Comparison of ENCODE assay signal across 24 mouse cellular contexts in the genomic region with DNA sequence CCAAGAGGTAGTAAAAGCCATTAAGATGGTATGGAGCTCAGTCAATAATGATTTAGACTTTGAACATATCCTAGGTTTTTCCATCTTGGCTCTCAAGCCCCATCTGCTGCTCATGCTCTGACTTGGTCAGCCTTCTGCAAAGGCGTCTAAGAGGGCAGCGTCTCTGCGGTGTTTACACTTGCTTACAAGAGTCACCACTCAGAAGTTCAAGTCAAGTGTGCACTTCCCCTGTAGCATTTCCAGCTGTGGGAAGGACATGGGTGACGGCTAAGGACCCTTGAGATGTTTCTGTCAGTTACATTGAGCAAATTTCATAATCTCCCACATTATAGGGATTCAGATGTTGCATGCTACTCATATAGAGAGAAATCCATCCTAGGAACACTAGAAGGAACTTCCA. TPM values are rescaled to one million over a fixed set of nuclear protein-coding genes. Genes with fewer than 3 reads are reported as not detected.
"Had no signal": no experiment of that assay in that cellular context is flagged by ENCODE, and none has a peak within 500 bp of the region (broad histone marks: within the 10 kb centered on the region; RNA-seq: fewer than 3 reads in every experiment).

No protein-coding gene starts in this region.

- ATAC-seq: liver, postnatal 0 days; midbrain, embryonic 15.5 days had no signal

- H3K9me3 ChIP-seq: limb, embryonic 12.5 days; limb, embryonic 15.5 days; midbrain, embryonic 12.5 days; midbrain, embryonic 15.5 days; neural tube, embryonic 12.5 days; stomach, embryonic 15.5 days had no signal

- H3K9ac ChIP-seq: limb, embryonic 12.5 days; limb, embryonic 15.5 days; liver, embryonic 14.5 days; liver, postnatal 0 days; midbrain, embryonic 12.5 days; midbrain, embryonic 15.5 days; neural tube, embryonic 12.5 days; stomach, embryonic 15.5 days had no signal

- H3K4me1 ChIP-seq: limb, embryonic 12.5 days; limb, embryonic 15.5 days; midbrain, embryonic 12.5 days; midbrain, embryonic 15.5 days; stomach, embryonic 15.5 days had no signal

- H3K4me2 ChIP-seq: limb, embryonic 12.5 days; limb, embryonic 15.5 days; liver, embryonic 11.5 days; midbrain, embryonic 12.5 days; midbrain, embryonic 15.5 days; neural tube, embryonic 12.5 days; stomach, embryonic 15.5 days had no signal

- H3K27me3 ChIP-seq: limb, embryonic 12.5 days; limb, embryonic 15.5 days; midbrain, embryonic 12.5 days; midbrain, embryonic 15.5 days; neural tube, embryonic 12.5 days; stomach, embryonic 15.5 days had no signal

- H3K4me3 ChIP-seq: left cerebral cortex, adult 2 months; limb, embryonic 12.5 days; limb, embryonic 15.5 days; midbrain, embryonic 12.5 days; midbrain, embryonic 15.5 days; neural tube, embryonic 12.5 days; stomach, embryonic 15.5 days had no signal

- H3K36me3 ChIP-seq: limb, embryonic 12.5 days; limb, embryonic 15.5 days; midbrain, embryonic 12.5 days; midbrain, embryonic 15.5 days; neural tube, embryonic 12.5 days; stomach, embryonic 15.5 days had no signal

- DNase-seq: kidney, adult 18-20 months; kidney, postnatal 10 days; kidney, postnatal 36 days; layer of hippocampus, postnatal 36 days; liver, postnatal 0 days; right cerebral cortex, adult 18-20 months; right cerebral cortex, postnatal 14 days; right cerebral cortex, postnatal 4 days; thymus, adult 18-20 months; thymus, postnatal 36 days had no signal

- H3K27ac ChIP-seq: left cerebral cortex, adult 2 months; limb, embryonic 12.5 days; limb, embryonic 15.5 days; liver, embryonic 14.5 days; macrophage; midbrain, embryonic 12.5 days; midbrain, embryonic 15.5 days; neural tube, embryonic 12.5 days; stomach, embryonic 15.5 days had no signal

RNA-seq across cellular contexts. Expression of a gene that starts 40.1 kb away (rescaled TPM):
- polyA plus RNA-seq: intestine, embryonic 14.5 days; kidney, embryonic 14.5 days; limb, embryonic 12.5 days; limb, embryonic 15.5 days; liver, embryonic 11.5 days; liver, embryonic 14.5 days; liver, postnatal 0 days; macrophage; midbrain, embryonic 12.5 days; neural tube, embryonic 12.5 days; stomach, embryonic 15.5 days; testis, adult 2 months; urinary bladder, adult 2 months had no signal
